Mouse (Mus musculus) CH12.LX (cell line): Measurements from ENCODE around the gene Rerg. TPM values are rescaled to one million over a fixed set of nuclear protein-coding genes. Genes with fewer than 3 reads are reported as not detected.

Experiments used
- DNase-seq: peaks from one replicate; pipeline ENCODE4 v3.0.0-alpha.2; 2013; ENCODE audit errors: extremely low read depth
- H3K27ac ChIP-seq: 2 replicates; pipeline ENCODE4 v1.5.1; 2012; ENCODE audit warnings: low read depth, mild to moderate bottlenecking, control low read depth, moderate library complexity; ENCODE audit not compliant: insufficient read depth
- H3K27me3 ChIP-seq: replicated peaks from 2 replicates; pipeline ENCODE3; 2012; ENCODE audit warnings: inconsistent platforms
- H3K36me3 ChIP-seq, 2 experiments: replicated peaks in 1 of 2; 2 replicates each; pipeline versions ENCODE3 to v1.6.1; 2012; ENCODE audit warnings: inconsistent platforms in 1 of 2, low read length in 1 of 2, mild to moderate bottlenecking in 1 of 2, mixed read lengths in 1 of 2, moderate library complexity in 1 of 2; ENCODE audit not compliant: control insufficient read depth in 1 of 2, insufficient read depth in 1 of 2
- H3K4me1 ChIP-seq, 2 experiments: 2 replicates each; pipeline ENCODE4 v1.6.1; 2012; ENCODE audit warnings: inconsistent platforms in 1 of 2, moderate library complexity in 1 of 2; ENCODE audit not compliant: insufficient read depth in 2 of 2, control insufficient read depth in 1 of 2
- H3K4me2 ChIP-seq: 2 replicates; pipeline ENCODE4 v1.6.1; 2012; ENCODE audit warnings: low read depth, mild to moderate bottlenecking, control low read depth; ENCODE audit not compliant: poor library complexity, insufficient read depth, severe bottlenecking
- H3K4me3 ChIP-seq, 3 experiments: fragments of 150-350 bp in 1 of 3; sonication (generic) in 1 of 3; replicated peaks in 1 of 3; 2 replicates each; pipeline versions ENCODE3 to v1.5.1; 2011 to 2012; ENCODE audit warnings: low read depth in 2 of 3, low read length in 2 of 3, mild to moderate bottlenecking in 2 of 3, moderate library complexity in 2 of 3, control low read depth in 1 of 3, improper control_type of control experiment in 1 of 3, inconsistent platforms in 1 of 3, mixed read lengths in 1 of 3; ENCODE audit not compliant: poor library complexity in 1 of 3
- H3K79me2 ChIP-seq: replicated peaks from 2 replicates; pipeline ENCODE4 v1.6.1; 2012; ENCODE audit warnings: mild to moderate bottlenecking, moderate library complexity; ENCODE audit not compliant: control insufficient read depth, poor library complexity, insufficient read depth, severe bottlenecking; ENCODE audit errors: extremely low read depth
- H3K9ac ChIP-seq: 2 replicates; pipeline ENCODE4 v1.6.1; 2012; ENCODE audit warnings: low read depth, mild to moderate bottlenecking, control low read depth, moderate library complexity; ENCODE audit not compliant: insufficient read depth
- H3K9me3 ChIP-seq: replicated peaks from 2 replicates; pipeline ENCODE3; 2012; ENCODE audit warnings: low read length, inconsistent platforms, mixed read lengths
- BHLHE40 ChIP-seq: IDR thresholded peaks from 2 replicates; pipeline ENCODE4 v1.6.1; 2011; ENCODE audit warnings: mild to moderate bottlenecking, low read depth, low read length, improper control_type of control experiment
- CHD2 ChIP-seq: IDR thresholded peaks from 2 replicates; pipeline ENCODE4 v1.6.1; 2011; ENCODE audit warnings: low read length, improper control_type of control experiment
- CTCF ChIP-seq, 2 experiments: IDR thresholded peaks in 1 of 2; conservative IDR thresholded peaks in 1 of 2; 2 replicates each; pipeline ENCODE4 v1.5.1; 2011 to 2012; ENCODE audit warnings: low read depth in 2 of 2, low read length in 2 of 2, improper control_type of control experiment in 1 of 2, inconsistent platforms in 1 of 2, mild to moderate bottlenecking in 1 of 2, moderate library complexity in 1 of 2
- EP300 ChIP-seq: IDR thresholded peaks from 2 replicates; pipeline ENCODE4 v1.6.1; 2011; ENCODE audit warnings: low read length, improper control_type of control experiment
- ETS1 ChIP-seq: conservative IDR thresholded peaks from 2 replicates; pipeline ENCODE4 v1.6.1; 2012; ENCODE audit warnings: low read depth, mild to moderate bottlenecking, inconsistent platforms, low read length, improper control_type of control experiment, moderate library complexity
- IRF4 ChIP-seq: IDR thresholded peaks from 2 replicates; pipeline ENCODE4 v1.6.1; 2014; ENCODE audit warnings: low read depth, mild to moderate bottlenecking, inconsistent platforms, low read length, improper control_type of control experiment
- MAFK ChIP-seq: IDR thresholded peaks from 2 replicates; pipeline ENCODE4 v1.6.1; 2011; ENCODE audit warnings: low read length, improper control_type of control experiment; ENCODE audit not compliant: insufficient replicate concordance
- MEF2A ChIP-seq: IDR thresholded peaks from 2 replicates; pipeline ENCODE4 v1.6.1; 2014; ENCODE audit warnings: low read depth, mild to moderate bottlenecking, inconsistent platforms, low read length, improper control_type of control experiment, borderline replicate concordance
- MXI1 ChIP-seq: IDR thresholded peaks from 2 replicates; pipeline ENCODE4 v1.6.1; 2011; ENCODE audit warnings: mild to moderate bottlenecking, low read depth, low read length, improper control_type of control experiment
- RCOR1 ChIP-seq: conservative IDR thresholded peaks from 2 replicates; pipeline ENCODE4 v1.6.1; 2012; ENCODE audit warnings: low read depth, mild to moderate bottlenecking, inconsistent platforms, low read length, improper control_type of control experiment
- SMC3 ChIP-seq: IDR thresholded peaks from 2 replicates; pipeline ENCODE4 v1.6.1; 2011; ENCODE audit warnings: low read depth, low read length, improper control_type of control experiment
- USF1 ChIP-seq: IDR thresholded peaks from 2 replicates; pipeline ENCODE4 v1.6.1; 2014; ENCODE audit warnings: low read depth, mild to moderate bottlenecking, inconsistent platforms, low read length, improper control_type of control experiment
- USF2 ChIP-seq: conservative IDR thresholded peaks from 2 replicates; pipeline ENCODE4 v1.6.1; 2011; ENCODE audit warnings: low read depth, low read length, improper control_type of control experiment
- ZC3H11A ChIP-seq: IDR thresholded peaks from 2 replicates; pipeline ENCODE4 v1.6.1; 2012; ENCODE audit warnings: low read depth, mild to moderate bottlenecking, inconsistent platforms, low read length, improper control_type of control experiment
- dilution Hi-C: fragments of 300-500 bp; cut with MboI; formaldehyde crosslinking; loops from 2 replicates; pipeline ENCODE4 v1.14.3; 2020; ENCODE audit warnings: low sequenced_read_pairs; ENCODE audit not compliant: extremely low pct_unique_long_range_greater_than_20kb, extremely low pct_ligation_motif_present
- in situ Hi-C: fragments of 300-500 bp; cut with MboI; formaldehyde crosslinking; loops from 3 replicates; pipeline ENCODE4 v1.14.3; 2019; ENCODE audit warnings: low sequenced_read_pairs, low pct_ligation_motif_present, low pct_unique_long_range_greater_than_20kb, mixed read lengths
- polyA plus RNA-seq: library from polyadenylated mRNA; unstranded; fragments of >175 nt; gene quantifications from 2 replicates; pipeline ENCODE4 v1.2.1, GENCODE M21; 2012; ENCODE audit warnings: low read depth; ENCODE audit not compliant: insufficient read length
- total RNA-seq, 2 experiments: library from RNA; depleted of rRNA; stranded (reverse); fragments of 300-350 nt in 1 of 2; fragments of >200 nt in 1 of 2; gene quantifications; 2 replicates each; pipeline ENCODE4 v1.2.3; 2012 to 2014

Gene Rerg
- total and polyA plus RNA-seq, 3 experiments: not detected

GRCm38 (mm10) chr6:137188375-137188926 is 18.2 kb upstream of the Rerg start:
- dilution Hi-C loops: no loop called here
- in situ Hi-C loops: loop anchor here (25.0 kb wide), 2 partner anchors 101 to 549 kb away; partner anchors contain the start of gene Strap
- H3K4me3 ChIP-seq: no peak overlapping the region

GRCm38 (mm10) chr6:137187426-137187825 is 17.1 kb upstream of the Rerg start:
- in situ Hi-C loops (loop anchor here (25.0 kb wide), 2 partner anchors 100 to 550 kb away; partner anchors contain the start of gene Strap), dilution Hi-C loops (no loop called here)
- no peak for TF ChIP-seq MAFK
- TF ChIP-seq USF2: no peak

More at GRCm38 (mm10) chr6:137188375-137188926, 18.2 kb upstream of the Rerg start:
- H3K4me2 ChIP-seq: no peak overlapping the region
- H3K9ac ChIP-seq: no peak overlapping the region
- H3K9me3 ChIP-seq: no peaks in the 10 kb centered on the region
- no peak overlapping the region for H3K27ac ChIP-seq
- H3K36me3 ChIP-seq: no peaks in the 10 kb centered on the region
- TF ChIP-seq MEF2A: no peak
- no peaks in the 10 kb centered on the region for H3K79me2 ChIP-seq
- DNase-seq: no peak
- no peaks in the 10 kb centered on the region for H3K27me3 ChIP-seq
- no peaks in the 10 kb centered on the region for H3K4me1 ChIP-seq

GRCm38 (mm10) chr6:137180636-137181035 is 10.3 kb upstream of the Rerg start:
- H3K27me3 ChIP-seq: no peaks in the 10 kb centered on the region
- H3K4me3 ChIP-seq: no peak overlapping the region
- TF ChIP-seq ETS1: no peak
- TF ChIP-seq RCOR1: no peak
- no peak for TF ChIP-seq SMC3
- no peak for TF ChIP-seq BHLHE40
- no peak for TF ChIP-seq ZC3H11A
- no peak for TF ChIP-seq CTCF (conservative IDR thresholded peaks at IDR 0.05 in 1 of 2, IDR thresholded peaks at IDR 0.05 in 1 of 2; ENCODE audit: low read depth in 2 of 2, low read length in 2 of 2)
- no peak for TF ChIP-seq USF2
- no peak for TF ChIP-seq CHD2
- no peak for TF ChIP-seq MXI1
- TF ChIP-seq EP300: no peak
- no peak for TF ChIP-seq USF1
- no peak for TF ChIP-seq IRF4
- H3K4me2 ChIP-seq: no peak overlapping the region
- in situ Hi-C loops (loop anchor here (25.0 kb wide), 2 partner anchors 93 to 557 kb away; partner anchors contain the start of gene Strap), dilution Hi-C loops (no loop called here)
- H3K27ac ChIP-seq: no peak overlapping the region
- no peaks in the 10 kb centered on the region for H3K79me2 ChIP-seq
- no peak overlapping the region for H3K9ac ChIP-seq
- H3K9me3 ChIP-seq: no peaks in the 10 kb centered on the region
- no peaks in the 10 kb centered on the region for H3K4me1 ChIP-seq
- no peak for DNase-seq
- no peaks in the 10 kb centered on the region for H3K36me3 ChIP-seq

More at GRCm38 (mm10) chr6:137187426-137187825, 17.1 kb upstream of the Rerg start:
- Histone ChIP-seq H3K4me3 (no peak overlapping the region), H3K36me3 (no peaks in the 10 kb centered on the region), H3K4me1 (no peaks in the 10 kb centered on the region), H3K79me2 (no peaks in the 10 kb centered on the region), H3K9me3 (no peaks in the 10 kb centered on the region), H3K9ac (no peak overlapping the region), H3K4me2 (no peak overlapping the region), H3K27me3 (no peaks in the 10 kb centered on the region), H3K27ac (no peak overlapping the region)
- DNase-seq: no peak
